Mouse (Mus musculus) forebrain, embryonic 15.5 days (tissue): ENCODE measurements around the gene Ak4. TPM values are rescaled to one million over a fixed set of nuclear protein-coding genes. Genes with fewer than 3 reads are reported as not detected.

Experiments
- ATAC-seq: fragments of 200-750 bp; cut with Nextera tagmentation; replicated peaks from 2 replicates; pipeline ENCODE4 v1.8.0; 2017; ENCODE audit warnings: mild to moderate bottlenecking, moderate TSS enrichment, moderate library complexity
- H3K27ac ChIP-seq: fragments of 300-500 bp; sonication (generic); replicated peaks from 2 replicates; pipeline ENCODE4 v1.5.1; 2015; ENCODE audit warnings: mild to moderate bottlenecking, inconsistent platforms
- H3K27me3 ChIP-seq: fragments of 300-500 bp; sonication (generic); 2 replicates; pipeline ENCODE4 v1.6.1; 2015; ENCODE audit warnings: inconsistent platforms
- H3K36me3 ChIP-seq: fragments of 300-500 bp; sonication (generic); 2 replicates; pipeline ENCODE4 v1.6.1; 2015; ENCODE audit warnings: mild to moderate bottlenecking, inconsistent platforms
- H3K4me1 ChIP-seq: fragments of 300-500 bp; sonication (generic); 2 replicates; pipeline ENCODE4 v1.6.1; 2015; ENCODE audit warnings: inconsistent platforms
- H3K4me2 ChIP-seq: fragments of 300-500 bp; sonication (generic); replicated peaks from 2 replicates; pipeline ENCODE4 v1.6.1; 2015; ENCODE audit warnings: mild to moderate bottlenecking, inconsistent platforms
- H3K4me3 ChIP-seq: fragments of 300-500 bp; sonication (generic); 2 replicates; pipeline ENCODE4 v1.5.1; 2015; ENCODE audit warnings: mild to moderate bottlenecking, inconsistent platforms
- H3K9ac ChIP-seq: fragments of 300-500 bp; sonication (generic); replicated peaks from 2 replicates; pipeline ENCODE4 v1.6.1; 2015; ENCODE audit warnings: mild to moderate bottlenecking, inconsistent platforms
- H3K9me3 ChIP-seq: fragments of 300-500 bp; sonication (generic); 2 replicates; pipeline ENCODE4 v1.6.1; 2016; ENCODE audit warnings: inconsistent platforms
- WGBS: fragments of 180-500 bp; shearing (Covaris S2); methylation state at CpG from one replicate; pipeline ENCODE4 v1.1.7; 2015; ENCODE audit warnings: mixed read lengths; 5-methylcytosine and 5-hydroxymethylcytosine counted together
- polyA plus RNA-seq: library from polyadenylated mRNA; unstranded; fragments of >200 nt; fragmentation: Nextera tagmentation; extraction: Ambion mirVana; gene quantifications from 2 replicates; pipeline ENCODE4 v1.2.1, GENCODE M21; 2015

Ak4 gene
- polyA plus RNA-seq, 1 experiment from 2014 or later = 9.0 TPM

- Histone ChIP-seq H3K9ac (no peak overlapping the region), H3K4me1 (no peaks in the 10 kb centered on the region), H3K36me3 (no peaks in the 10 kb centered on the region), H3K9me3 (no peaks in the 10 kb centered on the region), H3K4me3 (no peak overlapping the region), H3K27ac (no peak overlapping the region), H3K4me2 (no peak overlapping the region), H3K27me3 (no peaks in the 10 kb centered on the region)
- ATAC-seq = no peak
- 96% methylated on average over 3 of the region's 3 CpGs for WGBS
These were observed 53.7 kb downstream of the Ak4 start for GRCm38 (mm10) chr4:101472767-101473166.

- 89% methylated on average over 8 of the region's 8 CpGs for WGBS
- no peak overlapping the region for H3K4me3 ChIP-seq
- no peaks in the 10 kb centered on the region for H3K9me3 ChIP-seq
- H3K27ac ChIP-seq = no peak overlapping the region
- H3K27me3 ChIP-seq = peaks cover 2% of the 10 kb centered on the region; the same call in 1 of the 2 replicates
- H3K4me2 ChIP-seq = no peak overlapping the region
- ATAC-seq = no peak
- no peak overlapping the region for H3K9ac ChIP-seq
- no peaks in the 10 kb centered on the region for H3K4me1 ChIP-seq
- no peaks in the 10 kb centered on the region for H3K36me3 ChIP-seq
These were observed 71.3 kb downstream of the Ak4 start for GRCm38 (mm10) chr4:101490320-101490917.

GRCm38 (mm10) chr4:101491704-101492103 lies 72.6 kb downstream of the Ak4 start:
- 77% methylated on average over 6 of the region's 6 CpGs for WGBS
- no peak for ATAC-seq

DNA sequence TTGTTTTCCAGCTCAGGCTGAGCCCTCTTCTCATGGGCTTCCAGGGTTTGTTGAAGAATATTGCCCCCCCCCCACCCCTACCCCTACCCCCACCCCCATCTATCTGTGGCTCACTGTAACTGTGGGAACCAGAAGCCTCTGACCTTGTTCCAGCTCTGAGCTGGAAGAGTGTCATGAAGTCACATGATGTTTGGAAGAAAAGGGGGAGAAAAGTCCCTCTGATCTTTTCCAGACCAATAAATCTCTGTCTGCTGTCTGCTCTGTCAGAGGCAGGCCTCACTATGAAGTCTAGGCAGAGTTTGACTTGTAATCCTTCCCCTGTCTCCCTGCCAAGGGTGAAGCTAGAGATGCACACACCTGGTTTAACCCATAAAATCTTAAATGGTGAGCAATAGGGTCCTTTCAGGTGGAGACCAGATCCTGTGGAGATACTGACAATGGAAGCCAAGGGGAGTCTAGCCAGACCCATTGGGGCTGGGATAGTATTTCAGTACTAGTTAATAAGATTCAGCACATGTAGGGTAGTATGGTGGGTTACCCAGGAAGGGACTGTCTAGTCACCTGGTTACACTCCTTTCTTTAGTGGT lies 74.6 kb downstream of the Ak4 start:
- ATAC-seq = no peak
- H3K4me2 ChIP-seq = no peak overlapping the region
- peaks cover 11% of the 10 kb centered on the region for H3K4me1 ChIP-seq
- H3K36me3 ChIP-seq = no peaks in the 10 kb centered on the region
- H3K9me3 ChIP-seq = no peaks in the 10 kb centered on the region
- H3K4me3 ChIP-seq = no peak overlapping the region
- H3K27ac ChIP-seq = no peak overlapping the region
- peaks cover 26% of the 10 kb centered on the region for H3K27me3 ChIP-seq
- H3K9ac ChIP-seq = no peak overlapping the region

More at GRCm38 (mm10) chr4:101491704-101492103, 72.6 kb downstream of the Ak4 start:
- no peak overlapping the region for H3K9ac ChIP-seq
- H3K27me3 ChIP-seq = peaks cover 15% of the 10 kb centered on the region
- no peak overlapping the region for H3K4me3 ChIP-seq
- H3K4me2 ChIP-seq = no peak overlapping the region
- H3K27ac ChIP-seq = no peak overlapping the region
- no peaks in the 10 kb centered on the region for H3K36me3 ChIP-seq
- H3K4me1 ChIP-seq = peaks cover 1% of the 10 kb centered on the region; the same call in 1 of the 2 replicates
- H3K9me3 ChIP-seq = no peaks in the 10 kb centered on the region

- Histone ChIP-seq H3K9ac (peak overlapping the region; percentile 61), H3K9me3 (no peaks in the 10 kb centered on the region), H3K4me1 (peaks cover 11% of the 10 kb centered on the region), H3K27ac (no peak overlapping the region), H3K4me3 (peak overlapping the region; percentile 70), H3K36me3 (no peaks in the 10 kb centered on the region), H3K27me3 (peaks cover 26% of the 10 kb centered on the region), H3K4me2 (peak overlapping the region; percentile 99)
- ATAC-seq = peak; percentile 59; the same call in 1 of the 2 replicates
- WGBS = 1% methylated on average over 28 of the region's 28 CpGs
These were observed 77.1 kb downstream of the Ak4 start for GRCm38 (mm10) chr4:101496188-101496533.

- no peaks in the 10 kb centered on the region for H3K36me3 ChIP-seq
- H3K27me3 ChIP-seq = peaks cover 26% of the 10 kb centered on the region
- H3K4me3 ChIP-seq = peak within 1 kb of the TSS; percentile 70
- WGBS = under 1% methylated on average over 57 of the region's 57 CpGs
- peak within 1 kb of the TSS; percentile 99 for H3K4me2 ChIP-seq
- H3K27ac ChIP-seq = no peak within 1 kb of the TSS
- H3K4me1 ChIP-seq = peaks cover 11% of the 10 kb centered on the region
- peak; percentile 76 for ATAC-seq
- no peaks in the 10 kb centered on the region for H3K9me3 ChIP-seq
- H3K9ac ChIP-seq = peak within 1 kb of the TSS; percentile 61
These were observed 77.6 kb downstream of the Ak4 start, which contains the start of gene Dnajc6 for GRCm38 (mm10) chr4:101496534-101497237. TSS of gene Dnajc6 (plus strand) at chr4:101496648.

GRCm38 (mm10) chr4:101497336-101497735 lies 78.3 kb downstream of the Ak4 start:
- Histone ChIP-seq H3K4me1 (peaks cover 11% of the 10 kb centered on the region), H3K36me3 (no peaks in the 10 kb centered on the region), H3K27me3 (peaks cover 26% of the 10 kb centered on the region), H3K27ac (no peak overlapping the region), H3K9ac (no peak overlapping the region), H3K4me2 (peak overlapping the region; percentile 99), H3K4me3 (peak overlapping the region; percentile 70), H3K9me3 (no peaks in the 10 kb centered on the region)
- ATAC-seq = no peak
- 7% methylated on average over 14 of the region's 14 CpGs for WGBS

- WGBS = 23% methylated on average over 7 of the region's 7 CpGs
- no peaks in the 10 kb centered on the region for H3K27me3 ChIP-seq
- no peaks in the 10 kb centered on the region for H3K36me3 ChIP-seq
- ATAC-seq = no peak
- no peak overlapping the region for H3K27ac ChIP-seq
- no peaks in the 10 kb centered on the region for H3K9me3 ChIP-seq
- H3K4me1 ChIP-seq = peaks cover 12% of the 10 kb centered on the region
- no peak overlapping the region for H3K4me3 ChIP-seq
- H3K9ac ChIP-seq = no peak overlapping the region
- H3K4me2 ChIP-seq = no peak overlapping the region
These were observed 85.5 kb downstream of the Ak4 start for GRCm38 (mm10) chr4:101504470-101505007.

DNA sequence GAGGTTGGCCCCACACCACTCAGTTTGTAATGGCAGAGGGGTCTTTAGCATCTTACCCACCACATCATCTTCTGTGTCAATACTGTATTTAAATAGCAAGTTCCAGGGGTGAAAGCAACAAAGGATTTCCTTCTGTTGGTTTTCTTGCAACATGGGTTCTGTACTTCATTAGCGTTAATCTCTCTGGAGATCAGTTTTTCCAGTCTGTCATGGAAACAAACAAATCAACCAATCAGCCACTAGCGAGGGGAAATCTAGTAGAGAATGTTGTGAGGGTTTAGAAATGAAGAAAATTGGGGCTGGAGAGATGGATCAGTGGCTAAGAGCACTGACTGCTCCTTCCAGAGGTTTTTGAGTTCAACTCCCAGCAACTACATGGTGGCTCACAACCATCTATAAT lies 86.9 kb downstream of the Ak4 start:
- WGBS = 65% methylated on average over 2 of the region's 2 CpGs
- ATAC-seq = no peak
- Histone ChIP-seq H3K9me3 (no peaks in the 10 kb centered on the region), H3K27me3 (no peaks in the 10 kb centered on the region), H3K36me3 (no peaks in the 10 kb centered on the region), H3K9ac (no peak overlapping the region), H3K27ac (no peak overlapping the region), H3K4me1 (peaks cover 15% of the 10 kb centered on the region), H3K4me3 (no peak overlapping the region), H3K4me2 (no peak overlapping the region)

GRCm38 (mm10) chr4:101506372-101506771 lies 87.3 kb downstream of the Ak4 start:
- Histone ChIP-seq H3K4me1 (peaks cover 15% of the 10 kb centered on the region), H3K9ac (no peak overlapping the region), H3K27me3 (no peaks in the 10 kb centered on the region), H3K36me3 (no peaks in the 10 kb centered on the region), H3K4me2 (no peak overlapping the region), H3K4me3 (no peak overlapping the region), H3K9me3 (no peaks in the 10 kb centered on the region), H3K27ac (no peak overlapping the region)
- no peak for ATAC-seq

GRCm38 (mm10) chr4:101507571-101508422 lies 88.7 kb downstream of the Ak4 start:
- peak overlapping the region; percentile 53 for H3K9ac ChIP-seq
- H3K4me2 ChIP-seq = peak overlapping the region; percentile 98
- H3K9me3 ChIP-seq = no peaks in the 10 kb centered on the region
- peak; percentile 66 for ATAC-seq
- H3K4me1 ChIP-seq = peaks cover 15% of the 10 kb centered on the region
- H3K4me3 ChIP-seq = peak overlapping the region; percentile 54
- no peaks in the 10 kb centered on the region for H3K27me3 ChIP-seq
- H3K27ac ChIP-seq = peak overlapping the region; percentile 57
- WGBS = 9% methylated on average over 24 of the region's 24 CpGs
- no peaks in the 10 kb centered on the region for H3K36me3 ChIP-seq
